Mouse (Mus musculus): Measurements from ENCODE around the gene Gm6812. TPM values are rescaled to one million over a fixed set of nuclear protein-coding genes. Genes with fewer than 3 reads are reported as not detected.

Gene Gm6812
- total RNA-seq (2023), result not detected

DNA sequence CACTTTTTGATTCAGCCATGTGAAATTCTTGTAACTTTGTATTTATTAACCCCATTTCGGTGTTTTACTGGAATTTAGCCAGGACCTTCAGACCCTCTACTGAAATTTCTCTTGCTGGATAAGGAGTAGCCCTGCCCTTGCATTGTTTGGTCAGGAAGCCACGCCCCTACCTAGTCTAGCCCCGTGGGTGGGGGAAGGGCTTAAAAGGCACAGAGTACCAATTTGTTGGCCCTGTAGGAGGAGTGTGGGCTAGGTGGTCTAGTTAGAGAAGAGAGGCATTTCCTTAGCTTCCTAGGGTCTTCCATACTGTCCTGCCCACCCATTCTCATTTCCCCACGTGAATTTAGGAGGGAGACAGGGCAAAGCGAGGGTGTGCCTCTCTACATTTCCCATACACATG lies at the start of gene Gm6812:
Gm6812 (minus strand) TSS at position 101 of the 400 bp plus-strand sequence.

Other genes with a start within 250 kb of the Gm6812 start
- 10 to 100 TPM; 55.7 to 65.2 TPM for gene Fmr1, start 214.5 kb downstream of the Gm6812 start, total RNA-seq (2023)
- gene Fmr1nb, start 131.2 kb downstream of the Gm6812 start, total RNA-seq (2023), result under 1 TPM in 1 of 2 experiments, not detected in 1; 0.79 TPM
- gene Gm14698, start 72.0 kb downstream of the Gm6812 start, total RNA-seq (2023), result 1 to 10 TPM in 1 of 2 experiments, not detected in 1; 1.1 TPM